Mouse (Mus musculus): ENCODE results near the gene Evi2b. TPM values are rescaled to one million over a fixed set of nuclear protein-coding genes. Genes with fewer than 3 reads are reported as not detected.

Evi2b gene
- total RNA-seq (2023): 98.3 TPM

GRCm38 (mm10) chr11:79523560-79524309, at the start of gene Evi2b:
Gene Evi2b (minus strand): TSS chr11:79523762.

GRCm38 (mm10) chr11:79530333-79530761, 6.8 kb upstream of the Evi2b start, which contains the start of the genes Evi2 and Evi2a:
Gene Evi2 (minus strand): TSS chr11:79530589.
Gene Evi2a (minus strand): TSS chr11:79530609.

GRCm38 (mm10) chr11:79503845-79504244, 19.7 kb downstream of the Evi2b start, which contains the start of gene Omg:
Gene Omg (minus strand): TSS chr11:79504084.

Other genes with a start within 250 kb of the Evi2b start
- 1.5 TPM for gene Gm9964, start 226.9 kb downstream of the Evi2b start, total RNA-seq (2023)
- gene Nf1, start 184.1 kb downstream of the Evi2b start, total RNA-seq (2023): 19.4 TPM
- gene Omg, start 19.7 kb downstream of the Evi2b start, total RNA-seq (2023): 0.37 TPM
- gene Evi2, start 6.8 kb upstream of the Evi2b start, total RNA-seq (2023): 4.6 TPM
- gene Evi2a, start 6.8 kb upstream of the Evi2b start, total RNA-seq (2023): 23.2 TPM
- gene Rab11fip4, start 67.5 kb upstream of the Evi2b start, total RNA-seq (2023): 29.0 TPM